Mouse (Mus musculus): ENCODE results near the gene Igsf3. TPM values are rescaled to one million over a fixed set of nuclear protein-coding genes. Genes with fewer than 3 reads are reported as not detected.

Gene Igsf3
- total RNA-seq, 1 experiment: 22.9 TPM

- Histone ChIP-seq H3K4me1 (ENCODE audit: control insufficient read depth in 2 of 2, insufficient read depth in 2 of 2, low read length in 2 of 2, poor library complexity in 1 of 2) (peaks cover 6 to 9% of the 10 kb centered on the region in 2 experiments; a peak in 2 of 4 replicates), H3K4me3 (ENCODE audit: insufficient read depth in 1 of 2, low read depth in 1 of 2, low read length in 2 of 2, poor library complexity in 1 of 2, severe bottlenecking in 1 of 2) (no peak overlapping the region), H3K27ac (ENCODE audit: insufficient read depth, low read depth, low read length, poor library complexity, severe bottlenecking) (no peak overlapping the region), H3K9me3 (ENCODE audit: control insufficient read depth, insufficient read depth, low read depth, low read length) (no peaks in the 10 kb centered on the region), H3K9ac (ENCODE audit: insufficient read depth, low read depth, low read length, poor library complexity, severe bottlenecking) (no peak overlapping the region), H3K36me3 (ENCODE audit: control insufficient read depth, insufficient read depth, low read length, poor library complexity, severe bottlenecking) (no peaks in the 10 kb centered on the region)
- TF ChIP-seq ZC3H11A (IDR thresholded peaks at IDR 0.05; ENCODE audit: borderline replicate concordance, low read depth, low read length) (no peak), MAFK (IDR thresholded peaks at IDR 0.05; ENCODE audit: insufficient read depth, low read depth, low read length) (no peak), ZNF384 (IDR thresholded peaks at IDR 0.05; ENCODE audit: low read depth, low read length) (no peak), HCFC1 (IDR thresholded peaks at IDR 0.05; ENCODE audit: borderline replicate concordance, insufficient read depth, low read length) (no peak), CHD2 (IDR thresholded peaks at IDR 0.05; ENCODE audit: low read depth, low read length) (no peak)
- no peak for DNase-seq (ENCODE audit: low read depth, low spot score)
- in situ Hi-C loops (cut with MboI; ENCODE audit: low sequenced_read_pairs in 2 of 2, unreplicated experiment in 2 of 2): no loop called here
Measured at GRCm38 (mm10) chr3:101356583-101357553, 20.0 kb upstream of the Igsf3 start.

- in situ Hi-C loops (cut with MboI; ENCODE audit: low sequenced_read_pairs in 2 of 2, unreplicated experiment in 2 of 2): no loop called here
- Histone ChIP-seq H3K27ac (ENCODE audit: insufficient read depth, low read depth, low read length, poor library complexity, severe bottlenecking) (no peak overlapping the region), H3K9me3 (ENCODE audit: control insufficient read depth, insufficient read depth, low read depth, low read length) (no peaks in the 10 kb centered on the region), H3K4me3 (ENCODE audit: insufficient read depth in 1 of 2, low read depth in 1 of 2, low read length in 2 of 2, poor library complexity in 1 of 2, severe bottlenecking in 1 of 2) (no peak overlapping the region), H3K9ac (ENCODE audit: insufficient read depth, low read depth, low read length, poor library complexity, severe bottlenecking) (no peak overlapping the region), H3K36me3 (ENCODE audit: control insufficient read depth, insufficient read depth, low read length, poor library complexity, severe bottlenecking) (no peaks in the 10 kb centered on the region), H3K4me1 (ENCODE audit: control insufficient read depth in 2 of 2, insufficient read depth in 2 of 2, low read length in 2 of 2, poor library complexity in 1 of 2) (peaks cover 16 to 20% of the 10 kb centered on the region in 2 experiments; a peak in 3 of 4 replicates)
- DNase-seq (ENCODE audit: low read depth, low spot score): no peak
- TF ChIP-seq ZC3H11A (IDR thresholded peaks at IDR 0.05; ENCODE audit: borderline replicate concordance, low read depth, low read length) (no peak), HCFC1 (IDR thresholded peaks at IDR 0.05; ENCODE audit: borderline replicate concordance, insufficient read depth, low read length) (no peak), MAFK (IDR thresholded peaks at IDR 0.05; ENCODE audit: insufficient read depth, low read depth, low read length) (no peak), ZNF384 (IDR thresholded peaks at IDR 0.05; ENCODE audit: low read depth, low read length) (no peak), CHD2 (IDR thresholded peaks at IDR 0.05; ENCODE audit: low read depth, low read length) (no peak)
Measured at GRCm38 (mm10) chr3:101360832-101361231, 16.1 kb upstream of the Igsf3 start.

GRCm38 (mm10) chr3:101362391-101362790 lies 14.5 kb upstream of the Igsf3 start:
- Histone ChIP-seq H3K9me3 (ENCODE audit: control insufficient read depth, insufficient read depth, low read depth, low read length) (no peaks in the 10 kb centered on the region), H3K27ac (ENCODE audit: insufficient read depth, low read depth, low read length, poor library complexity, severe bottlenecking) (no peak overlapping the region), H3K4me1 (ENCODE audit: control insufficient read depth in 2 of 2, insufficient read depth in 2 of 2, low read length in 2 of 2, poor library complexity in 1 of 2) (peaks cover 8 to 16% of the 10 kb centered on the region in 2 experiments; a peak in 3 of 4 replicates), H3K4me3 (ENCODE audit: insufficient read depth in 1 of 2, low read depth in 1 of 2, low read length in 2 of 2, poor library complexity in 1 of 2, severe bottlenecking in 1 of 2) (no peak overlapping the region), H3K36me3 (ENCODE audit: control insufficient read depth, insufficient read depth, low read length, poor library complexity, severe bottlenecking) (no peaks in the 10 kb centered on the region), H3K9ac (ENCODE audit: insufficient read depth, low read depth, low read length, poor library complexity, severe bottlenecking) (no peak overlapping the region)
- in situ Hi-C loops (cut with MboI; ENCODE audit: low sequenced_read_pairs in 2 of 2, unreplicated experiment in 2 of 2): no loop called here
- TF ChIP-seq ZC3H11A (IDR thresholded peaks at IDR 0.05; ENCODE audit: borderline replicate concordance, low read depth, low read length) (no peak), ZNF384 (IDR thresholded peaks at IDR 0.05; ENCODE audit: low read depth, low read length) (no peak), HCFC1 (IDR thresholded peaks at IDR 0.05; ENCODE audit: borderline replicate concordance, insufficient read depth, low read length) (no peak), MAFK (IDR thresholded peaks at IDR 0.05; ENCODE audit: insufficient read depth, low read depth, low read length) (no peak), CHD2 (IDR thresholded peaks at IDR 0.05; ENCODE audit: low read depth, low read length) (no peak)
- no peak for DNase-seq (ENCODE audit: low read depth, low spot score)

DNA sequence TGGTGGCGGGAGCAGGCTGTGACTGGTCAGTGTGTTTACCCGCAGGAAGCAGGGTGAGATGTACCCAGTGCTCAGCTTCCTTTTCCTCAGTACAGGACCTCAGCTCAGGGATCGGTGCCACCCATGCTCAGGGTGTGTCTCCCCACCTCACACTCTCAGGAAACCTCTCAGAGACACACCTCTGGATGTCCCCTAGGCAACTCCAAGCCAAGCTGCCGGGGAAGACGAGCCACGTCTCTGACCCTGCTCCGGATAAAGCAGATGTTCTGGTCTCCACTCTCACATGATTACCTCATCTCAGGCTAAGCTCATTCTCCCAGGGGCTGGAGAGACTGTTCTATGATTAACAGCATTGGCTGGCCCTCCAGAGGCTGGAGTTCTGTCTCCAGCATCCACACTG lies 13.3 kb upstream of the Igsf3 start:
- DNase-seq (ENCODE audit: low read depth, low spot score): no peak
- in situ Hi-C loops (cut with MboI; ENCODE audit: low sequenced_read_pairs in 2 of 2, unreplicated experiment in 2 of 2): no loop called here
- Histone ChIP-seq H3K9ac (ENCODE audit: insufficient read depth, low read depth, low read length, poor library complexity, severe bottlenecking) (no peak overlapping the region), H3K27ac (ENCODE audit: insufficient read depth, low read depth, low read length, poor library complexity, severe bottlenecking) (no peak overlapping the region), H3K9me3 (ENCODE audit: control insufficient read depth, insufficient read depth, low read depth, low read length) (no peaks in the 10 kb centered on the region), H3K4me1 (ENCODE audit: control insufficient read depth in 2 of 2, insufficient read depth in 2 of 2, low read length in 2 of 2, poor library complexity in 1 of 2) (peaks cover 8 to 15% of the 10 kb centered on the region in 2 experiments; a peak in 3 of 4 replicates), H3K4me3 (ENCODE audit: insufficient read depth in 1 of 2, low read depth in 1 of 2, low read length in 2 of 2, poor library complexity in 1 of 2, severe bottlenecking in 1 of 2) (peak overlapping the region in 1 of 2 experiments; percentile 23; a peak in 1 of 4 replicates), H3K36me3 (ENCODE audit: control insufficient read depth, insufficient read depth, low read length, poor library complexity, severe bottlenecking) (no peaks in the 10 kb centered on the region)
- no peak for TF ChIP-seq ZC3H11A (IDR thresholded peaks at IDR 0.05; ENCODE audit: borderline replicate concordance, low read depth, low read length)
- no peak for TF ChIP-seq CHD2 (IDR thresholded peaks at IDR 0.05; ENCODE audit: low read depth, low read length)
- no peak for TF ChIP-seq MAFK (IDR thresholded peaks at IDR 0.05; ENCODE audit: insufficient read depth, low read depth, low read length)
- TF ChIP-seq HCFC1 (IDR thresholded peaks at IDR 0.05; ENCODE audit: borderline replicate concordance, insufficient read depth, low read length): no peak
- no peak for TF ChIP-seq ZNF384 (IDR thresholded peaks at IDR 0.05; ENCODE audit: low read depth, low read length)

Data from ES-E14 (cell line).